Mouse (Mus musculus): Measurements from ENCODE around the gene Gjb3. TPM values are rescaled to one million over a fixed set of nuclear protein-coding genes. Genes with fewer than 3 reads are reported as not detected.

Gjb3 gene
- polyA plus RNA-seq, 1 experiment from 2014 or later = 0.65 TPM

- Histone ChIP-seq H3K9me3 (no peaks in the 10 kb centered on the region), H3K4me1 (peaks cover 24% of the 10 kb centered on the region), H3K9ac (replicated peaks) (no peak overlapping the region), H3K4me2 (replicated peaks) (no peak overlapping the region), H3K27me3 (peaks cover 63% of the 10 kb centered on the region), H3K36me3 (no peaks in the 10 kb centered on the region), H3K4me3 (no peak overlapping the region), H3K27ac (replicated peaks) (no peak overlapping the region)
- ATAC-seq (ENCODE audit: low FRiP score, low read depth) = no peak
- WGBS = 24% methylated on average over 13 of the region's 13 CpGs
Measured at GRCm38 (mm10) chr4:127331171-127331570, 527 bp upstream of the Gjb3 start.

GRCm38 (mm10) chr4:127329751-127330150, 893 bp downstream of the Gjb3 start:
- Histone ChIP-seq H3K4me3 (peak overlapping the region; percentile 16), H3K4me1 (peaks cover 24% of the 10 kb centered on the region), H3K27me3 (peaks cover 76% of the 10 kb centered on the region), H3K9me3 (no peaks in the 10 kb centered on the region), H3K4me2 (replicated peaks) (peak overlapping the region; percentile 37), H3K9ac (replicated peaks) (no peak overlapping the region), H3K27ac (replicated peaks) (no peak overlapping the region), H3K36me3 (no peaks in the 10 kb centered on the region)
- no peak for ATAC-seq (ENCODE audit: low FRiP score, low read depth)
- WGBS = 2% methylated on average over 13 of the region's 13 CpGs

DNA sequence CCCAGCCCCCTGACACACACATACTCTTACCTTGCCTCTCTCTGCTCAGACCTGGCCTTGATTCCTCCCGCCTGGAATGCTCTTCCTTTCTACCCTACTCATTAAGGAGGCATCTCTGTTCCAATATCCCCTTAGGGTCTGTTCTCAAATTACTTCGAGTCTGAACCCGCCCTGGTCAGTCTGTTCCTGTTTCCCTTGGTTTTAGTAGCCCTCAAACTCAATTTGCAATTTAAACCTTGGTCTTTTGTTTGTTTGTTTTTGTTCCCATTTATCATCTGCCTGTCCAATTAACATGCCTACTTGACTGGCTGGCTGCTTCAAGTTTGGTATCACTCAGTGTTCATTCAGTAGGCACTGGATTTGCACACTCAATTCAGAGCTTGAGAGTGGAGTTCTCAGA, 1.6 kb downstream of the Gjb3 start:
- Histone ChIP-seq H3K4me2 (replicated peaks) (no peak overlapping the region), H3K4me3 (no peak overlapping the region), H3K9ac (replicated peaks) (no peak overlapping the region), H3K27ac (replicated peaks) (no peak overlapping the region), H3K36me3 (no peaks in the 10 kb centered on the region), H3K9me3 (no peaks in the 10 kb centered on the region), H3K4me1 (peaks cover 24% of the 10 kb centered on the region), H3K27me3 (peaks cover 78% of the 10 kb centered on the region)
- no peak for ATAC-seq (ENCODE audit: low FRiP score, low read depth)
- whole genome bisulfite sequencing = 9% methylated on average over 3 of the region's 3 CpGs

GRCm38 (mm10) chr4:127328378-127328777, 2.3 kb downstream of the Gjb3 start:
- no peak overlapping the region for H3K4me2 ChIP-seq (replicated peaks)
- H3K27ac ChIP-seq (replicated peaks) = no peak overlapping the region
- no peak overlapping the region for H3K4me3 ChIP-seq
- H3K9ac ChIP-seq (replicated peaks) = no peak overlapping the region
- H3K4me1 ChIP-seq = peaks cover 24% of the 10 kb centered on the region
- H3K9me3 ChIP-seq = no peaks in the 10 kb centered on the region
- WGBS = 72% methylated on average over 7 of the region's 7 CpGs
- no peak for ATAC-seq (ENCODE audit: low FRiP score, low read depth)
- no peaks in the 10 kb centered on the region for H3K36me3 ChIP-seq
- peaks cover 82% of the 10 kb centered on the region for H3K27me3 ChIP-seq

GRCm38 (mm10) chr4:127327749-127328148, 2.9 kb downstream of the Gjb3 start:
- Histone ChIP-seq H3K27ac (replicated peaks) (no peak overlapping the region), H3K4me3 (no peak overlapping the region), H3K4me2 (replicated peaks) (no peak overlapping the region), H3K9ac (replicated peaks) (no peak overlapping the region), H3K9me3 (no peaks in the 10 kb centered on the region), H3K4me1 (peaks cover 24% of the 10 kb centered on the region), H3K27me3 (peaks cover 80% of the 10 kb centered on the region), H3K36me3 (no peaks in the 10 kb centered on the region)
- WGBS = 83% methylated on average over 6 of the region's 6 CpGs
- no peak for ATAC-seq (ENCODE audit: low FRiP score, low read depth)

DNA sequence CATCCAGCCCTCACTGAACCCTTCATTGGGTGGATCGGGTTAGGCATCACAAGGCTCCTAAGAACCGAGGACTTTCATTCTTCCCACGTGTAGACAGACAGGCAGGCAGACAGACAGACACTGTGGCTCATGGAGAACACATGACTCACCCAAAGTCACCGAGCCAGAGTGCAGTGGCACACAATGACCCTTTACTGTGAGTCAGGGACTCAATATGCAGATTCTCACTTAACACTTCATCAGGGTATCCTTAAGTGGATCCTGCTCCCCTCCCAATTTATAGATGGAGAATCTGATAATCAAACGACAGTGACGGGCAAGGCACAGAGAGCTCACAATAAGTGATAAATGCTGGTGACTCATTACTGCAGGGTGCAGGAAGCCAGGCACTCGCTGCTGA, 3.4 kb downstream of the Gjb3 start:
- ATAC-seq (ENCODE audit: low FRiP score, low read depth) = no peak
- no peak overlapping the region for H3K4me3 ChIP-seq
- H3K9me3 ChIP-seq = no peaks in the 10 kb centered on the region
- H3K9ac ChIP-seq (replicated peaks) = no peak overlapping the region
- H3K4me1 ChIP-seq = peaks cover 24% of the 10 kb centered on the region
- no peak overlapping the region for H3K27ac ChIP-seq (replicated peaks)
- no peaks in the 10 kb centered on the region for H3K36me3 ChIP-seq
- WGBS = 76% methylated on average over 7 of the region's 7 CpGs
- no peak overlapping the region for H3K4me2 ChIP-seq (replicated peaks)
- peaks cover 75% of the 10 kb centered on the region for H3K27me3 ChIP-seq

DNA sequence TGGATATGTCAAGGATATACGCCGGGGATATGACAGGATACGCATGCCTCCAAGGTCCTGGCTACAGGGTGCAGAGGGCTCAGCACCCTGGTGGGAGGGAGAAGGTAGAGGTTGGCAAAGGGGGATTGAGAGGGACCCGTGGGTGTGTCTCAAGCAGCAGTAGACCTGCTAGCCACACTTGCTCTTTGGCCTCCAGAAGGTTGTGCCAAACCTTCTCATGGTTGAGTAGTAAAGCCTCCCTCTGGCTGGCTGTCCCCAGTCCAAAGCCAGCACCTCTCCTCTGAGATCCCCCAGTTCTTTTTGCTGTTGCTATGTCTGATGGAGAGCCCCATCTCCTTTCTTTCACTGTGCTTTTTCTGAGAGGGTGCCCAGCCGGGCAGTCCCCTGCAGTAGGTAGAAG, 5.4 kb downstream of the Gjb3 start:
- H3K9ac ChIP-seq (replicated peaks) = no peak overlapping the region
- H3K4me1 ChIP-seq = peaks cover 13% of the 10 kb centered on the region
- H3K4me3 ChIP-seq = no peak overlapping the region
- H3K4me2 ChIP-seq (replicated peaks) = no peak overlapping the region
- no peak for ATAC-seq (ENCODE audit: low FRiP score, low read depth)
- H3K36me3 ChIP-seq = no peaks in the 10 kb centered on the region
- no peaks in the 10 kb centered on the region for H3K9me3 ChIP-seq
- peaks cover 56% of the 10 kb centered on the region for H3K27me3 ChIP-seq
- no peak overlapping the region for H3K27ac ChIP-seq (replicated peaks)
- 86% methylated on average over 5 of the region's 5 CpGs for WGBS

DNA sequence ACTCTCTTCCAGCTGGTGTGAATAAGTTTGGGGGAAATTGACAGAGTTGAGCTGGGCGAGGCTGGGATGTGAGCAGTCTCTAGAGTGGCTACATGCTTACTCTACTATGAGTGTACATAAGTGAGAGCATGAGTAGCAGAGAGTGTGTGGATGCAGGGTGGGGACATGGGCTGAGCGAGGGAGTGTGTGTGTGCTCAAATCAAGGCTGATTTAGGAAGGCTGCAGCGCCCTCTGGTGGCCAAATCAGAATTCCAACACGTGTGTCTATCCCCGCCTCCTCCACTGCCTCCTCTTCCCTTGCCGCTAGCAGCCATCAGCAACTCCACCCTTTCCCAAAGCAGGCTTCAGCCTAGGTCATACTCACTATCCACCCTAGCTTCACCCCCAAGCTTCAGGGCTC, 5.9 kb downstream of the Gjb3 start:
- Histone ChIP-seq H3K9me3 (no peaks in the 10 kb centered on the region), H3K36me3 (no peaks in the 10 kb centered on the region), H3K4me1 (peaks cover 7% of the 10 kb centered on the region), H3K4me2 (replicated peaks) (no peak overlapping the region), H3K4me3 (no peak overlapping the region), H3K27me3 (peaks cover 50% of the 10 kb centered on the region), H3K27ac (replicated peaks) (no peak overlapping the region), H3K9ac (replicated peaks) (no peak overlapping the region)
- ATAC-seq (ENCODE audit: low FRiP score, low read depth) = peak; percentile 75; the same call in 1 of the 2 replicates
- 5% methylated on average over 6 of the region's 6 CpGs for WGBS

DNA sequence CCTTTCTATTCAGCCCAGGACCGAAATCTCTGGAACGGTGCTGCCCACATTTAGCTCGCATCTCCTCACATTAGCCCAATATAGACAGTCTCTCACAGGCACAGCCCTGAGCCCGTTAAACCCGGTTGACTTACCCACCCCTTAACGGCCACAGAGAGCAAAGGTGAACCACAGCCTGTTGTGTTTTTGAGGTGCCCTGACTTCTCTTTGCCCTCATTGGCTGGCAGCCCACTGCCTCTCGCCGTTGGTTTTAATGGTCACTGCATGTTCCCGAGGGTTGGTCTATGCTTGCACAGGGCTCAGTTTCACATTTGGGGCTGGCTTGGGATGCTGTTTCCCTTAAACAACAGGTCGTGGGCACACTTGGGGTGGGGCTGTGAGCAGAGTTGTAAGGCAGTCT, 6.3 kb downstream of the Gjb3 start:
- WGBS = 78% methylated on average over 10 of the region's 10 CpGs
- 0 out of 2 replicates have a peak, but pooled peaks have one; percentile 16 for ATAC-seq (ENCODE audit: low FRiP score, low read depth)
- H3K36me3 ChIP-seq = no peaks in the 10 kb centered on the region
- H3K4me3 ChIP-seq = no peak overlapping the region
- H3K9me3 ChIP-seq = no peaks in the 10 kb centered on the region
- no peak overlapping the region for H3K4me2 ChIP-seq (replicated peaks)
- H3K27ac ChIP-seq (replicated peaks) = no peak overlapping the region
- H3K9ac ChIP-seq (replicated peaks) = no peak overlapping the region
- H3K27me3 ChIP-seq = peaks cover 46% of the 10 kb centered on the region
- H3K4me1 ChIP-seq = peaks cover 3% of the 10 kb centered on the region; the same call in 1 of the 2 replicates

DNA sequence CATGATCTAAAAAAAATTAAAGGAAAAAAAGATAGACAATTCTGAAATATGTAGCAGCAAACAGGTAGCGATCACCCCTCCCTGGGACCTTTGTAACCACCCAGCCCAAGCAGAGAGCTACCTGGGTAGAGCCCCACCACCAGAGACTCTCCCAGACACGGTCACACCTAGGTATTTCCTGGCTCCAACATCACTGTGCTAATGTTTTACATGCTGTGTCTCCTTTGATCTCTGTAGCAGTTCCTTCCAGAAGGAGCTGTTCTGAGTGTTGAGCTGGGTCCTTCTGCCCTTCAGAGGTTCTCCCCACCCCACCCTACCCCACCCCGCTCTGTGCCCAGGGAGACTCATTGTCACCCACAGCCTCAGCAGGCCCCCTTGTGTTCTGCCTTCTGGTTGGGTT, 7.0 kb downstream of the Gjb3 start:
- WGBS = 92% methylated on average over 3 of the region's 3 CpGs
- peaks cover 41% of the 10 kb centered on the region for H3K27me3 ChIP-seq

DNA sequence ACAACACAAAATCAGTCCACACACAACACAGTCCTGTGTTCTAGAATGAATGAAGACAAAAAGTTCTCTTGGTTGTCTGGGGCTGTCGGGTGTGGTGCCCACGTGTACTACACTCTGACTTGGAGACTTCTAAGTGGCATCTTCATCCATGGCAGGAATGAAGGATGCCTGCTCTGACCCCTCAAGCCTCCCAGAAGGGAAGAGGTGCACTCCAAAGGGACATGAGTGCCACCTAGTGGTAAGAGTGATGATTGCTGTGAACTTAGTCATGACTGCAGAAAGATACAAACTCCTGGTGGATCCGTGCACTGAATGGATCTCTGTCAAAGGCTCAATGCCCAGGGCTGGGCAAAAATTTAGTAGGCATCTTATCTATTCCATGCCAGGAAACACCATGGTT, 11.0 kb downstream of the Gjb3 start:
- no peaks in the 10 kb centered on the region for H3K9me3 ChIP-seq
- WGBS = 1% methylated on average over 3 of the region's 3 CpGs
- no peak overlapping the region for H3K27ac ChIP-seq (replicated peaks)
- no peak overlapping the region for H3K9ac ChIP-seq (replicated peaks)
- H3K4me1 ChIP-seq = no peaks in the 10 kb centered on the region
- peaks cover 14% of the 10 kb centered on the region for H3K27me3 ChIP-seq
- no peak overlapping the region for H3K4me2 ChIP-seq (replicated peaks)
- no peaks in the 10 kb centered on the region for H3K36me3 ChIP-seq
- H3K4me3 ChIP-seq = no peak overlapping the region
- no peak for ATAC-seq (ENCODE audit: low FRiP score, low read depth)

More for the DNA sequence above, 7.0 kb downstream of the Gjb3 start:
- H3K27ac ChIP-seq (replicated peaks) = no peak overlapping the region
- no peaks in the 10 kb centered on the region for H3K4me1 ChIP-seq
- H3K9ac ChIP-seq (replicated peaks) = no peak overlapping the region
- H3K4me3 ChIP-seq = no peak overlapping the region
- H3K36me3 ChIP-seq = no peaks in the 10 kb centered on the region
- H3K9me3 ChIP-seq = no peaks in the 10 kb centered on the region
- no peak overlapping the region for H3K4me2 ChIP-seq (replicated peaks)
- ATAC-seq (ENCODE audit: low FRiP score, low read depth) = no peak

GRCm38 (mm10) chr4:127317143-127317542, 13.5 kb downstream of the Gjb3 start:
- Histone ChIP-seq H3K36me3 (no peaks in the 10 kb centered on the region), H3K27me3 (peaks cover 31% of the 10 kb centered on the region), H3K9me3 (no peaks in the 10 kb centered on the region), H3K4me1 (peaks cover 14% of the 10 kb centered on the region), H3K4me3 (no peak overlapping the region), H3K4me2 (replicated peaks) (no peak overlapping the region), H3K9ac (replicated peaks) (no peak overlapping the region), H3K27ac (replicated peaks) (no peak overlapping the region)
- no peak for ATAC-seq (ENCODE audit: low FRiP score, low read depth)
- 62% methylated on average over 4 of the region's 4 CpGs for WGBS

GRCm38 (mm10) chr4:127315753-127316152, 14.9 kb downstream of the Gjb3 start:
- peaks cover 14% of the 10 kb centered on the region for H3K4me1 ChIP-seq
- no peak overlapping the region for H3K4me3 ChIP-seq
- no peak overlapping the region for H3K4me2 ChIP-seq (replicated peaks)
- WGBS = 78% methylated on average over 8 of the region's 8 CpGs
- no peak overlapping the region for H3K27ac ChIP-seq (replicated peaks)
- H3K9ac ChIP-seq (replicated peaks) = no peak overlapping the region
- H3K27me3 ChIP-seq = peaks cover 38% of the 10 kb centered on the region
- ATAC-seq (ENCODE audit: low FRiP score, low read depth) = no peak
- H3K9me3 ChIP-seq = no peaks in the 10 kb centered on the region
- no peaks in the 10 kb centered on the region for H3K36me3 ChIP-seq

All from midbrain, embryonic 12.5 days (tissue).